Mouse (Mus musculus): Measurements from ENCODE around the gene Ptma. TPM values are rescaled to one million over a fixed set of nuclear protein-coding genes. Genes with fewer than 3 reads are reported as not detected.

The Ptma gene
- polyA plus RNA-seq, 1 experiment from 2014 or later, result 4,291 TPM

DNA sequence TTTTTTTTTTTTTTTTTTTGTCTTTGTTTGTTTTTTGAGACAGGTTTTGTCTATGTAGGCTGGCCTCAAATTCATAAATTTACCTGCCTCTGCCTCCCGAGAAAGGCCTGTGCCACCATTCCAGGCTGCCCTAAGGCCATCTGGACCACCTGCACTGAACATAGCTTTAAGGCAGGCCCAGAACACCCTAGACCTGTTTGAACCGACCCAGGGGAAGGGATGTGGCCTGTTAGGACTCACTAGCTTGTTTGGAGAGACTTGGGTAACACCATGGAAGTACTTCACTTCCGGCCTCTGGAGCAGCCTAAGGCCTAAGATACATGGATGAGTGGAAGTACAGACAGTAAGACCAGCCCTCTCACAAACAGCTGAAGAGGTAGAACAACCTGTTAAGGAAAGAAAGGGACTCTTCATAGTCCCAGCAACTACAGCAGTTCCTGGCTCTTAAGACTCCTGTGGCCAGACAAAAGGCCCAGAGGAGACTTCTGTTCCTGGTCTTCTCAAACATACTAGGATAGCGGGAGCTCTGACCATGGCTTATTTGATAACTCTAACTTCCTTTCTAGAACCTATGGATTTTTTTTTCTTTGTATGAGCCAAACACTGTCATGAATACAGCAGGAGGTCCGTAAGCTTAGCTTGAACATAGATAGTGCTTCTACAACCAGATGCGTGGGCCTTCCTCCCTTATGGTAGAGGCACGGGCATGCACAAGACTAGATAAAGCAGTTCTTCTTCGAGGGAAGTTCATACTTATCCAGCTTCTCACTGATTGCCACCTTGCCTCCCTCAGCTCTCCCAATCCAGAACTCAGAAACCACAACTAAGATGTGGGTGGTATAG, 2.5 kb upstream of the Ptma start:
- no peaks in the 10 kb centered on the region; the same call in none of the 2 replicates for H3K4me1 ChIP-seq (ENCODE audit: control insufficient read depth, insufficient read depth, low read length)
- no peaks in the 10 kb centered on the region for H3K36me3 ChIP-seq (replicated peaks; ENCODE audit: control insufficient read depth, insufficient read depth, low read depth, low read length)
- 87% methylated on average over 8 of the region's 8 CpGs for WGBS
- H3K4me2 ChIP-seq (ENCODE audit: low read depth, low read length), result peak overlapping the region; percentile 63; the same call in 1 of the 2 replicates
- no peaks in the 10 kb centered on the region for H3K27me3 ChIP-seq (ENCODE audit: control insufficient read depth, insufficient read depth, low read length)
- no peak for ATAC-seq (replicated peaks; ENCODE audit: insufficient number of reproducible peaks, low FRiP score, low TSS enrichment, low read depth)
- H3K9me3 ChIP-seq (replicated peaks; ENCODE audit: control insufficient read depth, low read length), result no peaks in the 10 kb centered on the region
- DNase-seq (ENCODE audit: low spot score), result no peak
- no peak overlapping the region for H3K4me3 ChIP-seq (ENCODE audit: low read depth, low read length)
- H3K9ac ChIP-seq (replicated peaks; ENCODE audit: low read length), result peak overlapping the region; percentile 84
- peak overlapping the region; percentile 98 for H3K27ac ChIP-seq (replicated peaks; ENCODE audit: low read depth, low read length)

GRCm38 (mm10) chr1:86524619-86525498, 1.7 kb upstream of the Ptma start:
- 1% methylated on average over 53 of the region's 53 CpGs for WGBS
- H3K4me3 ChIP-seq (ENCODE audit: low read depth, low read length), result peak overlapping the region; percentile 100
- H3K27me3 ChIP-seq (ENCODE audit: control insufficient read depth, insufficient read depth, low read length), result no peaks in the 10 kb centered on the region
- H3K9me3 ChIP-seq (replicated peaks; ENCODE audit: control insufficient read depth, low read length), result no peaks in the 10 kb centered on the region
- H3K9ac ChIP-seq (replicated peaks; ENCODE audit: low read length), result peak overlapping the region; percentile 97
- H3K27ac ChIP-seq (replicated peaks; ENCODE audit: low read depth, low read length), result peak overlapping the region; percentile 98
- H3K4me2 ChIP-seq (ENCODE audit: low read depth, low read length), result peak overlapping the region; percentile 97
- H3K4me1 ChIP-seq (ENCODE audit: control insufficient read depth, insufficient read depth, low read length), result peaks cover 3% of the 10 kb centered on the region
- DNase-seq (ENCODE audit: low spot score), result peak; percentile 100
- peak; percentile 76 for ATAC-seq (replicated peaks; ENCODE audit: insufficient number of reproducible peaks, low FRiP score, low TSS enrichment, low read depth)
- H3K36me3 ChIP-seq (replicated peaks; ENCODE audit: control insufficient read depth, insufficient read depth, low read depth, low read length), result peaks cover 7% of the 10 kb centered on the region

DNA sequence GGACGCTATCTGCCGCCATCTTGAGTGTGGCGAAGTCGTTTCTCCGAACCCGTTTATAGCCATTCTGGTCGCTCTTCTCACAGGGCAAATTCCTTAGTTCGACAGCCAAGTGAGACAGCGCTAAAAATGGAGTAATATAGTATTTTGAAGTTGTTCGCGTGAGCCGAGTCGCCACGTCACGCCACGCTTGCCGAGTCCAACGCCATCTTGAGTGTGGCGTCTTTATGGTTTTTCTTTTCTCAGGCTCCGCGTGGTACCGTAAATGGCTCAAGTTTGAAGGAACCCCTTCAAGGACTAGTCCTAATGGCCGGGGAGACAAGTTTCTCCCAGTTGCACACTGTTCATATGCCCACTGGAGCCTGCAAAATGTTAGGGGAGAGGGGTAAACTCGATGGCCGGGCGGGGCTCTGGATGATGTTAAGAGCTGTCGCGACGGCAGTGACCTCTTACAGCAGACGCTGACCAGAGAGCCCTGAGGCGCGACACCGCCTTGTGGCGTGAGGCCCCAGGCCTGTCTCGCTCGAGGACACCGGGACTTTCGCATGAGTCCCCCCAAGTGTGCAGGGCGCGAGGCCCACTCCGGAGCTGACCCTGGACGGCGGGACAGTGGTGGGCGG, 919 bp upstream of the Ptma start:
- Histone ChIP-seq H3K27me3 (ENCODE audit: control insufficient read depth, insufficient read depth, low read length) (no peaks in the 10 kb centered on the region), H3K27ac (replicated peaks; ENCODE audit: low read depth, low read length) (peak overlapping the region; percentile 98), H3K4me2 (ENCODE audit: low read depth, low read length) (peak overlapping the region; percentile 97), H3K4me3 (ENCODE audit: low read depth, low read length) (peak overlapping the region; percentile 100), H3K9me3 (replicated peaks; ENCODE audit: control insufficient read depth, low read length) (no peaks in the 10 kb centered on the region), H3K4me1 (ENCODE audit: control insufficient read depth, insufficient read depth, low read length) (peaks cover 3% of the 10 kb centered on the region), H3K9ac (replicated peaks; ENCODE audit: low read length) (peak overlapping the region; percentile 97), H3K36me3 (replicated peaks; ENCODE audit: control insufficient read depth, insufficient read depth, low read depth, low read length) (peaks cover 8% of the 10 kb centered on the region)
- peak; percentile 9; the same call in 1 of the 2 replicates for ATAC-seq (replicated peaks; ENCODE audit: insufficient number of reproducible peaks, low FRiP score, low TSS enrichment, low read depth)
- no peak for DNase-seq (ENCODE audit: low spot score)
- under 1% methylated on average over 44 of the region's 44 CpGs for WGBS

GRCm38 (mm10) chr1:86526789-86527598, 468 bp downstream of the Ptma start:
- peaks cover 11% of the 10 kb centered on the region for H3K36me3 ChIP-seq (replicated peaks; ENCODE audit: control insufficient read depth, insufficient read depth, low read depth, low read length)
- peak; percentile 1; the same call in 1 of the 2 replicates for ATAC-seq (replicated peaks; ENCODE audit: insufficient number of reproducible peaks, low FRiP score, low TSS enrichment, low read depth)
- H3K9ac ChIP-seq (replicated peaks; ENCODE audit: low read length), result peak overlapping the region; percentile 100
- no peaks in the 10 kb centered on the region for H3K27me3 ChIP-seq (ENCODE audit: control insufficient read depth, insufficient read depth, low read length)
- H3K4me2 ChIP-seq (ENCODE audit: low read depth, low read length), result peak overlapping the region; percentile 85
- no peaks in the 10 kb centered on the region for H3K9me3 ChIP-seq (replicated peaks; ENCODE audit: control insufficient read depth, low read length)
- DNase-seq (ENCODE audit: low spot score), result peak; percentile 44
- under 1% methylated on average over 105 of the region's 111 CpGs for WGBS
- H3K27ac ChIP-seq (replicated peaks; ENCODE audit: low read depth, low read length), result peak overlapping the region; percentile 98
- H3K4me3 ChIP-seq (ENCODE audit: low read depth, low read length), result peak overlapping the region; percentile 100
- peaks cover 6% of the 10 kb centered on the region for H3K4me1 ChIP-seq (ENCODE audit: control insufficient read depth, insufficient read depth, low read length)

- H3K9me3 ChIP-seq (replicated peaks; ENCODE audit: control insufficient read depth, low read length), result no peaks in the 10 kb centered on the region
- ATAC-seq (replicated peaks; ENCODE audit: insufficient number of reproducible peaks, low FRiP score, low TSS enrichment, low read depth), result no peak
- H3K9ac ChIP-seq (replicated peaks; ENCODE audit: low read length), result peak overlapping the region; percentile 100
- peak; percentile 89 for DNase-seq (ENCODE audit: low spot score)
- peak overlapping the region; percentile 100 for H3K4me3 ChIP-seq (ENCODE audit: low read depth, low read length)
- peaks cover 11% of the 10 kb centered on the region for H3K36me3 ChIP-seq (replicated peaks; ENCODE audit: control insufficient read depth, insufficient read depth, low read depth, low read length)
- peak overlapping the region; percentile 98 for H3K27ac ChIP-seq (replicated peaks; ENCODE audit: low read depth, low read length)
- peak overlapping the region; percentile 85 for H3K4me2 ChIP-seq (ENCODE audit: low read depth, low read length)
- H3K27me3 ChIP-seq (ENCODE audit: control insufficient read depth, insufficient read depth, low read length), result no peaks in the 10 kb centered on the region
- WGBS, result under 1% methylated on average over 85 of the region's 89 CpGs
- peaks cover 6% of the 10 kb centered on the region for H3K4me1 ChIP-seq (ENCODE audit: control insufficient read depth, insufficient read depth, low read length)
Observed at GRCm38 (mm10) chr1:86527599-86528486, 1.3 kb downstream of the Ptma start.

DNA sequence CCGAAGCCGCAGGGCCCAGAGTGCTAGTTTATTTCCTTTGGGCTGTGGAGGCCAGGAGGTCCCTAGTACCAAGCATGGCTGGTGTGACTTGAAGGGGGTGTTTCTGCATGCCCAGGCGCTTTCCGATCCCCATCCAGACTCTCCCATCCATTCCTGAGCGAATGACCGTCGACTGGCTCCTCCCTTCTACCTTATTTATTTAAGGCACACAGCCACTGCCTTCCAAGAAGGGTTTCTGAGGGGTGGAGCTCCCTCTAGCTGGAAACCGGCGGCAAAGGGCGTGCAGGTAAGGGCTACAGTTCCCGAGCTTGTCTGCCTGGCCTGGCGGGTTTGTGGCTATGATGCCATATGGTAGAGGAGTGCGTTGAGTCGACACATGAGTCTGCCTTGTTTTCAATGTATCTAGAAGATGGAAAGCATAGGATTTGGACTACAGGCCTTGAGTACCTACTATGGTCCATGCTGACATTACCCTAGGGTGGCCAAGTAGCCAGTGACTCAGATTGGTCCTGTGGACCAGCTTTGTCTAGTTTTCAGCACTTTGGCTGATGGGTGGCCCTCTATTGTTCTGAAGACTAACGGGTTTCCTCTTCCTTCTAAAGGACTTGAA, 2.1 kb downstream of the Ptma start:
- H3K27ac ChIP-seq (replicated peaks; ENCODE audit: low read depth, low read length), result peak overlapping the region; percentile 98
- H3K4me2 ChIP-seq (ENCODE audit: low read depth, low read length), result peak overlapping the region; percentile 85
- ATAC-seq (replicated peaks; ENCODE audit: insufficient number of reproducible peaks, low FRiP score, low TSS enrichment, low read depth) (no peak), DNase-seq (ENCODE audit: low spot score) (peak; percentile 49)
- H3K4me1 ChIP-seq (ENCODE audit: control insufficient read depth, insufficient read depth, low read length), result peaks cover 6% of the 10 kb centered on the region
- WGBS, result under 1% methylated on average over 15 of the region's 15 CpGs
- H3K9me3 ChIP-seq (replicated peaks; ENCODE audit: control insufficient read depth, low read length), result no peaks in the 10 kb centered on the region
- H3K4me3 ChIP-seq (ENCODE audit: low read depth, low read length), result peak overlapping the region; percentile 100
- H3K9ac ChIP-seq (replicated peaks; ENCODE audit: low read length), result peak overlapping the region; percentile 100
- H3K27me3 ChIP-seq (ENCODE audit: control insufficient read depth, insufficient read depth, low read length), result no peaks in the 10 kb centered on the region
- peaks cover 15% of the 10 kb centered on the region for H3K36me3 ChIP-seq (replicated peaks; ENCODE audit: control insufficient read depth, insufficient read depth, low read depth, low read length)
